Mouse (Mus musculus): ENCODE data around the gene Esf1.

- TF ChIP-seq POLR2A (IDR thresholded peaks at IDR 0.05; ENCODE audit: borderline replicate concordance, control insufficient read depth, low read depth, low read length) (no peak), CTCF (IDR thresholded peaks at IDR 0.05; ENCODE audit: control insufficient read depth, insufficient read depth, low read length) (no peak)
These were observed 62.7 kb downstream of the Esf1 start for GRCm38 (mm10) chr2:140107641-140108040.
